Mouse (Mus musculus) hindbrain, embryonic 12.5 days (tissue): ENCODE results near the gene Slc24a5. TPM values are rescaled to one million over a fixed set of nuclear protein-coding genes. Genes with fewer than 3 reads are reported as not detected.
A peak's percentile ranks its signal among the peaks of the same experiment; 100 is the strongest.

Experiments used
- ATAC-seq: fragments of 200-750 bp; cut with Nextera tagmentation; 2 replicates; pipeline ENCODE4 v1.8.0; 2017; ENCODE audit warnings: moderate TSS enrichment; ENCODE audit not compliant: low FRiP score
- H3K27ac ChIP-seq: fragments of 300-500 bp; sonication (generic); 2 replicates; pipeline ENCODE4 v1.5.1; 2016; ENCODE audit warnings: mild to moderate bottlenecking
- H3K27me3 ChIP-seq: fragments of 300-500 bp; sonication (generic); 2 replicates; pipeline ENCODE4 v1.6.1; 2016; ENCODE audit warnings: mild to moderate bottlenecking
- H3K36me3 ChIP-seq: fragments of 300-500 bp; sonication (generic); 2 replicates; pipeline ENCODE4 v1.6.1; 2016; ENCODE audit warnings: mild to moderate bottlenecking
- H3K4me1 ChIP-seq: fragments of 300-500 bp; sonication (generic); 2 replicates; pipeline ENCODE4 v1.6.1; 2016
- H3K4me2 ChIP-seq: fragments of 300-500 bp; sonication (generic); replicated peaks from 2 replicates; pipeline ENCODE4 v1.6.1; 2016; ENCODE audit warnings: mild to moderate bottlenecking
- H3K4me3 ChIP-seq: fragments of 300-500 bp; sonication (generic); 2 replicates; pipeline ENCODE4 v1.5.1; 2016; ENCODE audit warnings: mild to moderate bottlenecking
- H3K9ac ChIP-seq: fragments of 300-500 bp; sonication (generic); 2 replicates; pipeline ENCODE4 v1.6.1; 2016; ENCODE audit warnings: mild to moderate bottlenecking, moderate library complexity
- H3K9me3 ChIP-seq: fragments of 300-500 bp; sonication (generic); replicated peaks from 2 replicates; pipeline ENCODE4 v1.6.1; 2016; ENCODE audit warnings: mild to moderate bottlenecking
- WGBS: fragments of 180-500 bp; shearing (Covaris S2); methylation state at CpG from one replicate; pipeline ENCODE4 v1.1.7; 2016; 5-methylcytosine and 5-hydroxymethylcytosine counted together
- polyA plus RNA-seq: library from polyadenylated mRNA; unstranded; fragments of >200 nt; fragmentation: Nextera tagmentation; extraction: Ambion mirVana; gene quantifications from 2 replicates; pipeline ENCODE4 v1.2.1, GENCODE M21; 2016

The Slc24a5 gene
- 3.8 and 4.8 TPM in 2 replicates for polyA plus RNA-seq

DNA sequence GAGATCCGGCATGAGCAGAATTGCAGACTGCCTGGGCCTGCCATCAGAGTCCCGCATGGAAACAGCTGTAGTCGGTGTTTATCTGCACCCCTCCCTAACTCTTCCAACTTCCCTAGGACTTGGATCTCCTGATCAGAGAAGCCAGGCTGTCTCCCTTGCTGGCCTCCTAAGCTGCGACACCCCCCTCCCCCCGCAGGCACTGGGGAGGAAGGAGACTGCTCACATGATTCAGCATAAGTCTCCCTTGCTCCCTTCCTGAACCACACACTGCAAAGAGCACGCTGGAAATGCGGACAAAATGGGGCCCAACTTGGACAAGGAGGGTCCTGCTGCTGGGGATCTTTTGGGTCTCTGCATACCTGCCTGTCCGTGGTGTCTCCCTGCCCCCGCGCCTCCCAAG lies at the start of gene Slc24a5:
TSS of gene Slc24a5 (plus strand) at position 231 of the 400 bp plus-strand sequence.
- 75% methylated on average over 10 of the region's 10 CpGs for WGBS
- Histone ChIP-seq H3K4me2 (no peak within 1 kb of the TSS), H3K9me3 (no peaks in the 10 kb centered on the region), H3K4me3 (no peak within 1 kb of the TSS), H3K27ac (no peak within 1 kb of the TSS), H3K9ac (no peak within 1 kb of the TSS), H3K4me1 (0 out of 2 replicates have a peak, but pooled peaks cover 3% of the 10 kb centered on the region), H3K27me3 (no peaks in the 10 kb centered on the region), H3K36me3 (no peaks in the 10 kb centered on the region)
- peak; percentile 46; the same call in 1 of the 2 replicates for ATAC-seq

GRCm38 (mm10) chr2:125024386-125024785 lies 43.5 kb upstream of the Slc24a5 start:
- no peaks in the 10 kb centered on the region for H3K4me1 ChIP-seq
- no peak for ATAC-seq
- H3K9me3 ChIP-seq, result no peaks in the 10 kb centered on the region
- WGBS, result 71% methylated on average over 5 of the region's 5 CpGs
- no peak overlapping the region for H3K4me3 ChIP-seq
- no peaks in the 10 kb centered on the region for H3K36me3 ChIP-seq
- H3K27me3 ChIP-seq, result no peaks in the 10 kb centered on the region
- no peak overlapping the region for H3K9ac ChIP-seq
- H3K27ac ChIP-seq, result no peak overlapping the region
- no peak overlapping the region for H3K4me2 ChIP-seq

GRCm38 (mm10) chr2:125026358-125027000 lies 41.4 kb upstream of the Slc24a5 start:
- Histone ChIP-seq H3K9me3 (no peaks in the 10 kb centered on the region), H3K27ac (no peak overlapping the region), H3K4me2 (no peak overlapping the region), H3K9ac (no peak overlapping the region), H3K27me3 (no peaks in the 10 kb centered on the region), H3K4me1 (no peaks in the 10 kb centered on the region), H3K4me3 (no peak overlapping the region), H3K36me3 (no peaks in the 10 kb centered on the region)
- ATAC-seq, result no peak
- WGBS, result 61% methylated on average over 14 of the region's 14 CpGs

DNA sequence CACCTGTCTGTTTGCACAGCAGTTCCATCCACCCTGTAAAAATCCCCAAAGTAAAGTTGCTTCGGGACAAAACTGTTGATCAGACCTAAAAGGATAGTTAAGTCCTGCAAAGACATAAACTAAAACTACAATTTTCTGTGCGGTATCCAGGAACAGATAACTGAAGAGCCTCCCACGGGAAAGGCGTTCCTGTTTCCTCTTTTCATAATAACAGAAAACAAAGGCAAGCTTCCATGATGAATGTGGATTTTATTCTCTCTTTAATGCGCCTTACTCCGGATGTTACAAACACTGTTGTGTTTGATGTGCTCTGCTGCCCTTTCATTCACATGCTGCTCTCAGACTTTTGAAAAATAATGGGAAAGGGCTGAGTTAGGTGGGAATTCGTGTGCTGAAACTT lies 37.3 kb upstream of the Slc24a5 start:
- H3K4me2 ChIP-seq, result no peak overlapping the region
- no peak overlapping the region for H3K4me3 ChIP-seq
- H3K36me3 ChIP-seq, result no peaks in the 10 kb centered on the region
- no peaks in the 10 kb centered on the region for H3K9me3 ChIP-seq
- H3K27me3 ChIP-seq, result no peaks in the 10 kb centered on the region
- ATAC-seq, result no peak
- H3K4me1 ChIP-seq, result no peaks in the 10 kb centered on the region
- 59% methylated on average over 7 of the region's 7 CpGs for WGBS
- no peak overlapping the region for H3K9ac ChIP-seq
- H3K27ac ChIP-seq, result no peak overlapping the region

DNA sequence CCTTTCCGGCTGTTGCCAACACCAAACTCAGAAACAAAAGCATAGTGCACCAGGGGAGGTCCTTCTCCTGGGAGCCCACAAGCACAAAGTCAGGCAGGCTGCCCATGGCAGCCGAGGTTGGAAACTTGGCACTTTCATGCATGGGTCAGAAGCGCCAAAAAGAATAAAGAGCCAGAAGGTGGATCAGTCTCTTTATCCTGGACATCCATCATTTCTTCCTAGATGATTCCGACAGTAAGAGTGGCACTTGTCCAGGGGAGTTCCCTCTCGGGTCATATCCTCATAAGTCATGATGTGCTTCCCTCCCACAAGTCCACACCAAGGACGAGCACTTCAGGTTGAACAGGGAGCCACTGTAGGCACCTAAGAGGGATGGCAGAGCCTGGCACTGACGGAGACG lies 36.8 kb upstream of the Slc24a5 start:
- Histone ChIP-seq H3K4me1 (no peaks in the 10 kb centered on the region), H3K36me3 (no peaks in the 10 kb centered on the region), H3K27ac (no peak overlapping the region), H3K27me3 (no peaks in the 10 kb centered on the region), H3K4me3 (no peak overlapping the region), H3K4me2 (no peak overlapping the region), H3K9ac (no peak overlapping the region), H3K9me3 (no peaks in the 10 kb centered on the region)
- ATAC-seq, result no peak
- WGBS, result 65% methylated on average over 8 of the region's 8 CpGs

DNA sequence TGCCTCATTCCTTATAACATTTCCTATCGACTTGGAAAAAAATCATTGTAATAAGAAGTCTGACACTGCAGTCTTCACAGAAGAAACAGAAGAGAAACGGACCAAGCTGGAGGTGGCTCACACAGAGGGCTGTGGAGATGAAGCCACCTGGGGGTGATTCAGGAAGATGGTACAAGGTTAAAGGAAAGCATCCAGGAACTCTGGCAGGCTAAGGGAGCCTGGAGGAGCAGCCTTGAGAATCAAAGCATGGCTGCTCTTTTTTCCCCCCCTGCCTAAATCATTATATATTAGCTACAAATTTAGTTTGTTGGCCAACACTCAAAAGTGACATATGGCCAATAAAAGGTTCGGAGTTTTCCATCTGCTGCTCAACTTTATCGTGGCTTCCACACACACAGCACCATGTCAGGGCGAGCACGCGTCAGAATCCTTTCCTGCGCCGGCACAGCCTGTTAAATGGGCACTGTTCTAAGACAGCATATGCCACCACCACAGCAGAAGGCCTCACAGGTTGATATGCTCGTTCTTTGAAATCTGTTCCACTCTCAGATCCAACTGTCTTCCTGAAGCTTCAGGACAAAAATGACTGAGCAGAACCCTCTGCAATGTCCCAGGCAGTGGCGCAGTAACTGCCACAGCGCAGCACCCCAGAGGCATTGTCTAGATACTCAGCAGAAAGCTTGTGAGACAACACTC lies 36.2 kb upstream of the Slc24a5 start:
- ATAC-seq, result no peak
- Histone ChIP-seq H3K27me3 (no peaks in the 10 kb centered on the region), H3K4me3 (no peak overlapping the region), H3K4me1 (no peaks in the 10 kb centered on the region), H3K9ac (no peak overlapping the region), H3K27ac (no peak overlapping the region), H3K9me3 (no peaks in the 10 kb centered on the region), H3K4me2 (no peak overlapping the region), H3K36me3 (no peaks in the 10 kb centered on the region)
- 86% methylated on average over 12 of the region's 12 CpGs for WGBS

- Histone ChIP-seq H3K4me2 (no peak overlapping the region), H3K9ac (no peak overlapping the region), H3K4me3 (no peak overlapping the region), H3K9me3 (no peaks in the 10 kb centered on the region), H3K27ac (peak overlapping the region; percentile 12; the same call in 1 of the 2 replicates), H3K36me3 (no peaks in the 10 kb centered on the region), H3K27me3 (no peaks in the 10 kb centered on the region), H3K4me1 (no peaks in the 10 kb centered on the region)
- WGBS, result 78% methylated on average over 17 of the region's 17 CpGs
- no peak for ATAC-seq
Observed at GRCm38 (mm10) chr2:125032258-125032973, 35.5 kb upstream of the Slc24a5 start.

DNA sequence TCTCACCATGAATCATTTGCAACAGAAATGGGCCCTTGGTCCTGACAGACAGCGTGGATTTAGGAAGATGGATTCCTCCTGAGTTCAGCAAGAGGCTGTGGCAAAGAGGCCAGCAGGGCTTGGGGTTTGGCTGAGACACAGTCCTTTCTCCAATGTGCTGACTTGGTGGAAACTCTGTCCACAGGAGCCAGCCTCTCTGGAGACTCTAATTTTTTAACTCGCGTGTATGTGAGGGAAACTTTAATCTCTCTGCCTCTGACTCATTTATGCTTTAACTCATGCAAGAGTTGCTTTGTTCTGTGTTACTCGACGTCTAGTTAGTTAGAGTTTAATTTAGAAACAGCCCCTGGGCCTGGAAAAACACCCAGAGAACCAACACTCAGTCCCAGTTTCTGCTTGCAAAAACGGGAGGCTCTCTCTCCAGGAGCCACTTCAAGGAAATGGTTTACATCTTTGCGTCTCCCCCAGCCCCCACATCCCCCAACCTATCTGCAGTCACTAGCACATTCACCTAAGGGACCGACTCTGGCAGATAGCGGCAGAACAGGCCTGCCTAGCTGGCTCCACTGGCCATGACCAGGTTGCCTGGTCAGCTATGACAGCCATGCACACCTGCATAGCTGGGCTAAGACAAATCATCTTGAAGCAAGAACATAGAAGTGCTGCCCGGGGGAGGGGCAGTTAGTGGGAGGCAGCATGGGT lies 34.7 kb upstream of the Slc24a5 start:
- 68% methylated on average over 10 of the region's 10 CpGs for WGBS

DNA sequence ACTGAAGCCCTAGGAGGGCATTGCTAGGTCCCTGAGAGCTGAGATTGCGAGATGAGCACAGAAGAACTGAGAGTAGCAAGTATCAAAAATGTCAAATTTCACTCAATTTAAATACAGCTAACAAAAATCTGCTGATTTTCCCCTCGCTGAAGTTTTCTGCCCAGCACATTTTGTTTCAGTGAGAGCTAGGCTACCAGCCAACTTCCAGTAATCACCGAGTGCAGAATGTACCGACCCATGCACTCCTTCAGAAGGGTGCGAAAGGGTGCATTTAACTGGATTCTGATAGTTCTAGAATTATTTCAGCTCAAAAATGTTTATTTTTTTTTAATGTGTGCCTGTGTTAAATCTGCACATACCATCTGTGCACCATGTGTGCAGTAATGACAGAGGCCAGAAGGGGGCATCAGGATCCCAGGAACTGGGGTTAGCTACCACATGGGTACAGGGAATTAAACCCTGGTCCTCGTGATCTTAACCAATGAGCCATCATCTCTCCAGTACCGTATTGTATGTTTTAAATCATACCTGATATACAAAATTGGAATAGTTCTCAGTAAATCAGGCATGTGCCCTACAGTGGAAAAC lies 12.5 kb upstream of the Slc24a5 start:
- ATAC-seq, result no peak
- H3K4me2 ChIP-seq, result no peak overlapping the region
- WGBS, result 89% methylated on average over 7 of the region's 7 CpGs

More for the DNA sequence above, 34.7 kb upstream of the Slc24a5 start:
- H3K36me3 ChIP-seq, result no peaks in the 10 kb centered on the region
- H3K4me2 ChIP-seq, result no peak overlapping the region
- H3K27me3 ChIP-seq, result no peaks in the 10 kb centered on the region
- H3K27ac ChIP-seq, result no peak overlapping the region
- H3K4me3 ChIP-seq, result no peak overlapping the region
- no peak overlapping the region for H3K9ac ChIP-seq
- H3K9me3 ChIP-seq, result no peaks in the 10 kb centered on the region
- no peaks in the 10 kb centered on the region for H3K4me1 ChIP-seq
- ATAC-seq, result no peak

GRCm38 (mm10) chr2:125057250-125057815 lies 10.6 kb upstream of the Slc24a5 start:
- Histone ChIP-seq H3K4me3 (no peak overlapping the region), H3K4me2 (no peak overlapping the region), H3K9me3 (no peaks in the 10 kb centered on the region), H3K36me3 (no peaks in the 10 kb centered on the region), H3K9ac (no peak overlapping the region), H3K4me1 (no peaks in the 10 kb centered on the region), H3K27ac (no peak overlapping the region), H3K27me3 (no peaks in the 10 kb centered on the region)
- no peak for ATAC-seq
- WGBS, result 49% methylated on average over 7 of the region's 7 CpGs

More for the DNA sequence above, 12.5 kb upstream of the Slc24a5 start:
- no peaks in the 10 kb centered on the region for H3K36me3 ChIP-seq
- H3K27ac ChIP-seq, result no peak overlapping the region
- H3K27me3 ChIP-seq, result no peaks in the 10 kb centered on the region
- H3K4me3 ChIP-seq, result no peak overlapping the region
- H3K9ac ChIP-seq, result no peak overlapping the region
- H3K9me3 ChIP-seq, result no peaks in the 10 kb centered on the region
- H3K4me1 ChIP-seq, result no peaks in the 10 kb centered on the region

DNA sequence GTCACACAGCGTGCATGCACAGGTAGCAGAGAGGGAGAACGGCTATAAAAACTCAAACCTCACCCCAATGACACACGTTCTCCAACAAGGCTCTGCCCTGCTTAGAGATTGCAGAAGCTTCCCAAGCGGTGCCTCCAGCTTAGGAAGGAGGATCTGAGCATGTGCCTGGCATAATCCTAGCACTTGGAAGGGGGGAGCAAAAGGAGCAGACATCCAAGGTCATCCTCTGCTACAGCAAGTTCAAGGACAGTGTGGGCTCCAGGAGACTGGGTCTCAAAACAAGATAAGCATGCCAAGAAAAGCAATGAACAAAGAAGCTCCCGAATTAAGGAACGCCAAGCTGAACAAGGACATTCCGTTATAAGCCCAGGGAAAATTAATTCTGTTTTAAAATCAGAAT lies 6.5 kb upstream of the Slc24a5 start:
- no peaks in the 10 kb centered on the region for H3K27me3 ChIP-seq
- WGBS, result 89% methylated on average over 7 of the region's 7 CpGs
- H3K4me1 ChIP-seq, result no peaks in the 10 kb centered on the region
- no peak overlapping the region for H3K4me3 ChIP-seq
- no peaks in the 10 kb centered on the region for H3K9me3 ChIP-seq
- H3K4me2 ChIP-seq, result no peak overlapping the region
- H3K27ac ChIP-seq, result no peak overlapping the region
- ATAC-seq, result no peak
- no peaks in the 10 kb centered on the region for H3K36me3 ChIP-seq
- H3K9ac ChIP-seq, result no peak overlapping the region
